18 mouse cellular contexts compared by ENCODE assay signal in genomic region chr8:3682435-3682834, GRCm38 (mm10). TPM values are rescaled to one million over a fixed set of nuclear protein-coding genes. Genes with fewer than 3 reads are reported as not detected.
A peak's percentile ranks its signal among the peaks of the same experiment; 100 is the strongest.
DNase-seq lines count a peak whose midpoint lies in the region; ATAC-seq and TF ChIP-seq lines count a peak whose summit lies in the region.
"Had no signal": no experiment of that assay in that cellular context is flagged by ENCODE, and none has a peak within 500 bp of the region (broad histone marks: within the 10 kb centered on the region; RNA-seq: fewer than 3 reads in every experiment).

No protein-coding gene starts in this region.

- H3K4me3 ChIP-seq in cerebellum, adult 2 months (replicated peaks; ENCODE audit: insufficient read depth, low read depth, low read length) = no peak overlapping the region
- no peak overlapping the region for H3K4me3 ChIP-seq in hindbrain, postnatal 0 days (ENCODE audit: low read length)
- H3K4me3 ChIP-seq in hindbrain, embryonic 14.5 days (replicated peaks; ENCODE audit: low read length) = no peak overlapping the region
- no peak overlapping the region for H3K4me3 ChIP-seq in midbrain, postnatal 0 days (ENCODE audit: low read depth, low read length)
- no peak overlapping the region for H3K4me3 ChIP-seq in midbrain, embryonic 10.5 days
- H3K4me3 ChIP-seq: embryonic facial prominence, embryonic 10.5 days; forebrain, embryonic 13.5 days; heart, embryonic 12.5 days had no signal

- H3K36me3 ChIP-seq in hindbrain, postnatal 0 days (ENCODE audit: insufficient read depth, low read length) = peaks cover 13% of the 10 kb centered on the region; the same call in 1 of the 2 replicates
- peaks cover 34% of the 10 kb centered on the region for H3K36me3 ChIP-seq in hindbrain, embryonic 14.5 days (replicated peaks; ENCODE audit: control insufficient read depth, insufficient read depth)
- H3K36me3 ChIP-seq in midbrain, postnatal 0 days (ENCODE audit: insufficient read depth, low read length) = peaks cover 25% of the 10 kb centered on the region
- H3K36me3 ChIP-seq in midbrain, embryonic 10.5 days = peaks cover 51% of the 10 kb centered on the region

- peaks cover 26% of the 10 kb centered on the region for H3K4me1 ChIP-seq in cerebellum, adult 2 months (ENCODE audit: control insufficient read depth, insufficient read depth, low read length)
- peaks cover 7% of the 10 kb centered on the region; the same call in 1 of the 2 replicates for H3K4me1 ChIP-seq in hindbrain, postnatal 0 days (ENCODE audit: insufficient read depth, low read length)
- H3K4me1 ChIP-seq in hindbrain, embryonic 14.5 days (replicated peaks; ENCODE audit: control insufficient read depth, insufficient read depth, low read length) = peaks cover 8% of the 10 kb centered on the region
- H3K4me1 ChIP-seq in midbrain, postnatal 0 days (ENCODE audit: insufficient read depth, low read length) = 0 out of 2 replicates have a peak, but pooled peaks cover under 1% of the 10 kb centered on the region
- peaks cover 6% of the 10 kb centered on the region for H3K4me1 ChIP-seq in midbrain, embryonic 10.5 days

- no peak for ATAC-seq in cerebellum, adult (ENCODE audit: insufficient number of reproducible peaks, low FRiP score, low TSS enrichment)
- ATAC-seq in hindbrain, postnatal 0 days = peak; percentile 61
- no peak for ATAC-seq in hindbrain, embryonic 14.5 days (ENCODE audit: low FRiP score)
- ATAC-seq in midbrain, postnatal 0 days (ENCODE audit: low FRiP score) = no peak
- ATAC-seq: forebrain, embryonic 13.5 days; forebrain, postnatal 0 days had no signal

- no peak for TF ChIP-seq POLR2A in cerebellum, adult 2 months (IDR thresholded peaks at IDR 0.05; ENCODE audit: borderline replicate concordance, insufficient read depth, low read length)

- TF ChIP-seq CTCF in cerebellum, adult 2 months (IDR thresholded peaks at IDR 0.05; ENCODE audit: borderline replicate concordance, insufficient read depth, low read depth, low read length) = no peak
- no peak for TF ChIP-seq CTCF in hindbrain, postnatal 0 days (IDR thresholded peaks at IDR 0.05; ENCODE audit: low read depth)
- no peak for TF ChIP-seq CTCF in midbrain, postnatal 0 days (IDR thresholded peaks at IDR 0.05)

- H3K27me3 ChIP-seq in cerebellum, adult 2 months (ENCODE audit: control insufficient read depth, insufficient read depth, low read length) = no peaks in the 10 kb centered on the region
- no peaks in the 10 kb centered on the region for H3K27me3 ChIP-seq in hindbrain, postnatal 0 days (ENCODE audit: insufficient read depth, low read length)
- H3K27me3 ChIP-seq in hindbrain, embryonic 14.5 days (ENCODE audit: control insufficient read depth, insufficient read depth, low read length) = no peaks in the 10 kb centered on the region
- no peaks in the 10 kb centered on the region for H3K27me3 ChIP-seq in midbrain, postnatal 0 days (ENCODE audit: insufficient read depth, low read length)
- H3K27me3 ChIP-seq in midbrain, embryonic 10.5 days (ENCODE audit: low read depth, poor library complexity, severe bottlenecking) = no peaks in the 10 kb centered on the region
- H3K27me3 ChIP-seq: forebrain, embryonic 13.5 days; heart, embryonic 12.5 days had no signal

- H3K4me2 ChIP-seq in hindbrain, postnatal 0 days (ENCODE audit: low read depth, low read length) = no peak overlapping the region
- no peak overlapping the region for H3K4me2 ChIP-seq in hindbrain, embryonic 14.5 days (replicated peaks)
- H3K4me2 ChIP-seq in midbrain, postnatal 0 days (ENCODE audit: low read depth, low read length, poor library complexity, severe bottlenecking) = no peak overlapping the region
- H3K4me2 ChIP-seq: forebrain, embryonic 13.5 days; heart, embryonic 12.5 days had no signal

- peak; percentile 33 to 39 for DNase-seq in cerebellum, adult 2 months
- DNase-seq in hindbrain, postnatal 0 days (ENCODE audit: low spot score) = peak; percentile 58
- no peak for DNase-seq in hindbrain, embryonic 14.5 days (ENCODE audit: low spot score)
- DNase-seq in midbrain, postnatal 0 days (ENCODE audit: low spot score) = peak; percentile 54
- no peak for DNase-seq in midbrain, embryonic 10.5 days (ENCODE audit: low spot score)
- no peak for DNase-seq in spleen, postnatal 14 days (ENCODE audit: low spot score in 2 of 2)
- DNase-seq: adrenal gland, postnatal 10 days; forebrain, postnatal 0 days; gastrocnemius, postnatal 14 days had no signal

- H3K9me3 ChIP-seq in hindbrain, postnatal 0 days (ENCODE audit: low read length) = no peaks in the 10 kb centered on the region
- no peaks in the 10 kb centered on the region for H3K9me3 ChIP-seq in hindbrain, embryonic 14.5 days (ENCODE audit: control insufficient read depth, low read length)
- H3K9me3 ChIP-seq in midbrain, postnatal 0 days (ENCODE audit: low read length) = no peaks in the 10 kb centered on the region
- no peaks in the 10 kb centered on the region for H3K9me3 ChIP-seq in midbrain, embryonic 10.5 days (replicated peaks)
- H3K9me3 ChIP-seq: heart, embryonic 12.5 days had no signal

- peak overlapping the region; percentile 62 for H3K27ac ChIP-seq in cerebellum, adult 2 months (ENCODE audit: insufficient read depth, low read length)
- H3K27ac ChIP-seq in hindbrain, postnatal 0 days = no peak overlapping the region
- no peak overlapping the region for H3K27ac ChIP-seq in hindbrain, embryonic 14.5 days
- H3K27ac ChIP-seq in midbrain, postnatal 0 days (ENCODE audit: low read depth, low read length) = no peak overlapping the region
- no peak overlapping the region for H3K27ac ChIP-seq in midbrain, embryonic 10.5 days (replicated peaks)
- H3K27ac ChIP-seq: embryonic facial prominence, embryonic 10.5 days; forebrain, embryonic 13.5 days had no signal

- WGBS in cerebellum, adult 2 months = 19% methylated on average over 5 of the region's 5 CpGs
- 73% methylated on average over 5 of the region's 5 CpGs for WGBS in hindbrain, postnatal 0 days
- WGBS in hindbrain, embryonic 14.5 days = 91% methylated on average over 5 of the region's 5 CpGs
- 94% methylated on average over 5 of the region's 5 CpGs for WGBS in midbrain, postnatal 0 days
- 87% methylated on average over 5 of the region's 5 CpGs for WGBS in midbrain, embryonic 10.5 days

- H3K9ac ChIP-seq in hindbrain, postnatal 0 days (replicated peaks; ENCODE audit: low read length) = no peak overlapping the region
- no peak overlapping the region for H3K9ac ChIP-seq in hindbrain, embryonic 14.5 days
- H3K9ac ChIP-seq in midbrain, postnatal 0 days (replicated peaks; ENCODE audit: low read length, poor library complexity, severe bottlenecking) = no peak overlapping the region
- H3K9ac ChIP-seq: forebrain, embryonic 13.5 days; forebrain, postnatal 0 days; heart, embryonic 12.5 days had no signal

RNA-seq across cellular contexts. Expression of gene Trappc5, which starts 6.3 kb away (rescaled TPM):
- 50.2 and 56.0 TPM in 2 replicates for polyA plus RNA-seq in cerebellum, adult 2 months (2012; rRNA removed)
- 53.3 and 64.8 TPM in 2 replicates for total RNA-seq in hindbrain, postnatal 0 days (2014; rRNA removed)
- polyA plus RNA-seq in hindbrain, postnatal 0 days (2015; fragmentation: Nextera tagmentation; extraction: Ambion mirVana) = 53.9 and 55.8 TPM in 2 replicates
- polyA plus RNA-seq in hindbrain, embryonic 14.5 days (2014; fragmentation: Nextera tagmentation; extraction: Ambion mirVana) = 47.7 and 51.2 TPM in 2 replicates
- 59.7 and 65.3 TPM in 2 replicates for total RNA-seq in midbrain, postnatal 0 days (2014; rRNA removed)
- 67.0 and 68.3 TPM in 2 replicates for polyA plus RNA-seq in midbrain, postnatal 0 days (2015; fragmentation: Nextera tagmentation; extraction: Ambion mirVana)
- 47.2 and 48.8 TPM in 2 replicates for polyA plus RNA-seq in midbrain, embryonic 10.5 days (2016; fragmentation: Nextera tagmentation; extraction: Ambion mirVana)

RNA-seq across cellular contexts. Expression of gene Fcor, which starts 10.3 kb away (rescaled TPM):
- 40.0 and 46.6 TPM in 2 replicates for polyA plus RNA-seq in cerebellum, adult 2 months (2012; rRNA removed)
- 21.2 TPM in 1 of 2 replicates, not detected in the other for total RNA-seq in hindbrain, postnatal 0 days (2014; rRNA removed)
- polyA plus RNA-seq in hindbrain, postnatal 0 days (2015; fragmentation: Nextera tagmentation; extraction: Ambion mirVana) = 27.0 and 27.5 TPM in 2 replicates
- 14.9 and 23.1 TPM in 2 replicates for polyA plus RNA-seq in hindbrain, embryonic 14.5 days (2014; fragmentation: Nextera tagmentation; extraction: Ambion mirVana)
- total RNA-seq in midbrain, postnatal 0 days (2014; rRNA removed) = 14.7 and 33.3 TPM in 2 replicates
- 20.1 and 20.3 TPM in 2 replicates for polyA plus RNA-seq in midbrain, postnatal 0 days (2015; fragmentation: Nextera tagmentation; extraction: Ambion mirVana)
- polyA plus RNA-seq in midbrain, embryonic 10.5 days (2016; fragmentation: Nextera tagmentation; extraction: Ambion mirVana) = 9.2 and 10.0 TPM in 2 replicates
- total RNA-seq: MEL had no signal

RNA-seq across cellular contexts. Expression of gene Fcer2a, which starts 11.5 kb away (rescaled TPM):
- 0.47 and 0.82 TPM in 2 replicates for polyA plus RNA-seq in cerebellum, adult 2 months (2012; rRNA removed)
- not detected in 2 replicates for total RNA-seq in hindbrain, postnatal 0 days (2014; rRNA removed)
- polyA plus RNA-seq in hindbrain, postnatal 0 days (2015; fragmentation: Nextera tagmentation; extraction: Ambion mirVana) = 0.41 and 0.44 TPM in 2 replicates
- polyA plus RNA-seq in hindbrain, embryonic 14.5 days (2014; fragmentation: Nextera tagmentation; extraction: Ambion mirVana) = 0.33 and 0.37 TPM in 2 replicates
- total RNA-seq in midbrain, postnatal 0 days (2014; rRNA removed) = not detected in 2 replicates
- polyA plus RNA-seq in midbrain, postnatal 0 days (2015; fragmentation: Nextera tagmentation; extraction: Ambion mirVana) = 0.22 and 0.41 TPM in 2 replicates
- 0.11 and 0.22 TPM in 2 replicates for polyA plus RNA-seq in midbrain, embryonic 10.5 days (2016; fragmentation: Nextera tagmentation; extraction: Ambion mirVana)
- total RNA-seq: forebrain, postnatal 0 days; gastrocnemius, adult 18-20 months; MEL had no signal

RNA-seq across cellular contexts. Expression of gene Mcemp1, which starts 16.9 kb away (rescaled TPM):
- 0.51 and 0.61 TPM in 2 replicates for polyA plus RNA-seq in cerebellum, adult 2 months (2012; rRNA removed)
- not detected in 2 replicates for total RNA-seq in hindbrain, postnatal 0 days (2014; rRNA removed)
- 0.09 and 0.23 TPM in 2 replicates for polyA plus RNA-seq in hindbrain, postnatal 0 days (2015; fragmentation: Nextera tagmentation; extraction: Ambion mirVana)
- polyA plus RNA-seq in hindbrain, embryonic 14.5 days (2014; fragmentation: Nextera tagmentation; extraction: Ambion mirVana) = 0.13 TPM in 2 replicates
- not detected in 2 replicates for total RNA-seq in midbrain, postnatal 0 days (2014; rRNA removed)
- 0.23 and 0.26 TPM in 2 replicates for polyA plus RNA-seq in midbrain, postnatal 0 days (2015; fragmentation: Nextera tagmentation; extraction: Ambion mirVana)
- 0.07 and 0.15 TPM in 2 replicates for polyA plus RNA-seq in midbrain, embryonic 10.5 days (2016; fragmentation: Nextera tagmentation; extraction: Ambion mirVana)
- total RNA-seq: gastrocnemius, adult 18-20 months; gastrocnemius, postnatal 14 days; MEL had no signal
- polyA plus RNA-seq: C2C12; heart, embryonic 12.5 days had no signal

RNA-seq across cellular contexts. Expression of gene Retn, which starts 26.9 kb away (rescaled TPM):
- polyA plus RNA-seq in cerebellum, adult 2 months (2012; rRNA removed) = 0.32 and 0.46 TPM in 2 replicates
- not detected in 2 replicates for total RNA-seq in hindbrain, postnatal 0 days (2014; rRNA removed)
- polyA plus RNA-seq in hindbrain, postnatal 0 days (2015; fragmentation: Nextera tagmentation; extraction: Ambion mirVana) = 0.44 and 0.60 TPM in 2 replicates
- polyA plus RNA-seq in hindbrain, embryonic 14.5 days (2014; fragmentation: Nextera tagmentation; extraction: Ambion mirVana) = 0.25 and 0.39 TPM in 2 replicates
- not detected in 2 replicates for total RNA-seq in midbrain, postnatal 0 days (2014; rRNA removed)
- 0.42 and 0.62 TPM in 2 replicates for polyA plus RNA-seq in midbrain, postnatal 0 days (2015; fragmentation: Nextera tagmentation; extraction: Ambion mirVana)
- 0.20 and 0.21 TPM in 2 replicates for polyA plus RNA-seq in midbrain, embryonic 10.5 days (2016; fragmentation: Nextera tagmentation; extraction: Ambion mirVana)
- polyA plus RNA-seq: C2C12; heart, embryonic 12.5 days; heart, embryonic 16.5 days; hindbrain, embryonic 11.5 days had no signal

Comparison
In these comparisons a context has a peak if more than half of its experiments do, and no peak if none do; other contexts are left out.
1. DNase-seq: peak in cerebellum, adult 2 months (2 of 2), hindbrain, postnatal 0 days (single experiment) and midbrain, postnatal 0 days (single experiment); none in hindbrain, embryonic 14.5 days (single experiment), midbrain, embryonic 10.5 days (single experiment) and spleen, postnatal 14 days (0 of 2).